14 mouse cellular contexts compared by ENCODE assay signal in genomic region chr17:5407030-5407429, GRCm38 (mm10). TPM values are rescaled to one million over a fixed set of nuclear protein-coding genes. Genes with fewer than 3 reads are reported as not detected.
DNase-seq lines count a peak whose midpoint lies in the region; ATAC-seq and TF ChIP-seq lines count a peak whose summit lies in the region.
"Had no signal": no experiment of that assay in that cellular context is flagged by ENCODE, and none has a peak within 500 bp of the region (broad histone marks: within the 10 kb centered on the region; RNA-seq: fewer than 3 reads in every experiment).

No protein-coding gene starts in this region.

- ATAC-seq in forebrain, embryonic 15.5 days (replicated peaks) = no peak
- ATAC-seq in kidney, embryonic 15.5 days (replicated peaks; ENCODE audit: low FRiP score) = no peak
- no peak for ATAC-seq in midbrain, postnatal 0 days (ENCODE audit: low FRiP score)
- ATAC-seq in midbrain, embryonic 14.5 days (ENCODE audit: low FRiP score, low TSS enrichment) = no peak
- ATAC-seq: intestine, postnatal 0 days had no signal

- H3K4me2 ChIP-seq in forebrain, embryonic 15.5 days (replicated peaks) = no peak overlapping the region
- peak overlapping the region; percentile 10; the same call in 1 of the 2 replicates for H3K4me2 ChIP-seq in kidney, embryonic 15.5 days
- no peak overlapping the region for H3K4me2 ChIP-seq in midbrain, postnatal 0 days (ENCODE audit: low read depth, low read length, poor library complexity, severe bottlenecking)
- H3K4me2 ChIP-seq in midbrain, embryonic 14.5 days (ENCODE audit: low read length) = no peak overlapping the region
- H3K4me2 ChIP-seq: embryonic facial prominence, embryonic 12.5 days; midbrain, embryonic 11.5 days had no signal

- TF ChIP-seq CTCF in midbrain, postnatal 0 days (IDR thresholded peaks at IDR 0.05) = no peak

- WGBS in forebrain, embryonic 15.5 days = 64% methylated on average over 6 of the region's 6 CpGs
- 84% methylated on average over 6 of the region's 6 CpGs for WGBS in forebrain, embryonic 10.5 days
- 73% methylated on average over 6 of the region's 6 CpGs for WGBS in kidney, embryonic 15.5 days
- 53% methylated on average over 6 of the region's 6 CpGs for whole genome bisulfite sequencing in midbrain, postnatal 0 days
- WGBS in midbrain, embryonic 14.5 days = 56% methylated on average over 6 of the region's 6 CpGs

- H3K4me1 ChIP-seq in forebrain, embryonic 15.5 days = peaks cover 5% of the 10 kb centered on the region
- H3K4me1 ChIP-seq in forebrain, embryonic 10.5 days = peaks cover 29% of the 10 kb centered on the region
- H3K4me1 ChIP-seq in kidney, embryonic 15.5 days = peaks cover 33% of the 10 kb centered on the region
- no peaks in the 10 kb centered on the region for H3K4me1 ChIP-seq in midbrain, postnatal 0 days (ENCODE audit: insufficient read depth, low read length)
- no peaks in the 10 kb centered on the region for H3K4me1 ChIP-seq in midbrain, embryonic 14.5 days (ENCODE audit: control insufficient read depth, insufficient read depth, low read length)

- no peak for DNase-seq in forebrain, embryonic 10.5 days (ENCODE audit: extremely low spot score, low spot score)
- DNase-seq in kidney, adult 18-20 months = no peak
- no peak for DNase-seq in midbrain, postnatal 0 days (ENCODE audit: low spot score)
- DNase-seq in midbrain, embryonic 14.5 days = no peak
- DNase-seq in adrenal gland, postnatal 36 days = no peak
- DNase-seq in retina, postnatal 1 day = no peak
- DNase-seq: adrenal gland, adult 8-10 months; cerebellum, adult 8-10 months; right cerebral cortex, adult 18-20 months had no signal

- H3K9me3 ChIP-seq in forebrain, embryonic 15.5 days = no peaks in the 10 kb centered on the region
- no peaks in the 10 kb centered on the region for H3K9me3 ChIP-seq in forebrain, embryonic 10.5 days
- no peaks in the 10 kb centered on the region for H3K9me3 ChIP-seq in kidney, embryonic 15.5 days (replicated peaks)
- no peaks in the 10 kb centered on the region for H3K9me3 ChIP-seq in midbrain, postnatal 0 days (ENCODE audit: low read length)
- H3K9me3 ChIP-seq in midbrain, embryonic 14.5 days (ENCODE audit: control insufficient read depth, low read length) = no peaks in the 10 kb centered on the region
- H3K9me3 ChIP-seq: embryonic facial prominence, embryonic 12.5 days had no signal

- 0 out of 2 replicates have a peak overlapping the region, but pooled peaks have one; percentile 29 for H3K27ac ChIP-seq in forebrain, embryonic 15.5 days (replicated peaks)
- H3K27ac ChIP-seq in forebrain, embryonic 10.5 days = no peak overlapping the region
- H3K27ac ChIP-seq in kidney, embryonic 15.5 days = no peak overlapping the region
- H3K27ac ChIP-seq in midbrain, postnatal 0 days (ENCODE audit: low read depth, low read length) = 0 out of 2 replicates have a peak overlapping the region, but pooled peaks have one; percentile 7
- no peak overlapping the region for H3K27ac ChIP-seq in midbrain, embryonic 14.5 days (replicated peaks; ENCODE audit: low read depth, low read length)
- H3K27ac ChIP-seq: embryonic facial prominence, embryonic 12.5 days had no signal

- no peak overlapping the region for H3K9ac ChIP-seq in forebrain, embryonic 15.5 days (replicated peaks)
- no peak overlapping the region for H3K9ac ChIP-seq in kidney, embryonic 15.5 days
- H3K9ac ChIP-seq in midbrain, postnatal 0 days (replicated peaks; ENCODE audit: low read length, poor library complexity, severe bottlenecking) = no peak overlapping the region
- H3K9ac ChIP-seq in midbrain, embryonic 14.5 days (replicated peaks; ENCODE audit: low read length) = no peak overlapping the region
- H3K9ac ChIP-seq: embryonic facial prominence, embryonic 12.5 days had no signal

- peaks cover 13% of the 10 kb centered on the region; the same call in 1 of the 2 replicates for H3K27me3 ChIP-seq in forebrain, embryonic 15.5 days
- H3K27me3 ChIP-seq in forebrain, embryonic 10.5 days (ENCODE audit: poor library complexity, severe bottlenecking) = peaks cover 43% of the 10 kb centered on the region
- H3K27me3 ChIP-seq in kidney, embryonic 15.5 days = peaks cover 20% of the 10 kb centered on the region; the same call in 1 of the 2 replicates
- 0 out of 2 replicates have a peak, but pooled peaks cover 7% of the 10 kb centered on the region for H3K27me3 ChIP-seq in midbrain, postnatal 0 days (ENCODE audit: insufficient read depth, low read length)
- H3K27me3 ChIP-seq in midbrain, embryonic 14.5 days (ENCODE audit: control insufficient read depth, insufficient read depth, low read length) = 0 out of 2 replicates have a peak, but pooled peaks cover 7% of the 10 kb centered on the region

- no peak overlapping the region for H3K4me3 ChIP-seq in forebrain, embryonic 15.5 days
- no peak overlapping the region for H3K4me3 ChIP-seq in forebrain, embryonic 10.5 days
- no peak overlapping the region for H3K4me3 ChIP-seq in kidney, embryonic 15.5 days (replicated peaks)
- no peak overlapping the region for H3K4me3 ChIP-seq in midbrain, postnatal 0 days (ENCODE audit: low read depth, low read length)
- no peak overlapping the region for H3K4me3 ChIP-seq in midbrain, embryonic 14.5 days (replicated peaks; ENCODE audit: low read depth, low read length)
- H3K4me3 ChIP-seq: embryonic facial prominence, embryonic 12.5 days had no signal

- H3K36me3 ChIP-seq in forebrain, embryonic 15.5 days = peaks cover 3% of the 10 kb centered on the region; the same call in 1 of the 2 replicates
- peaks cover 24% of the 10 kb centered on the region for H3K36me3 ChIP-seq in forebrain, embryonic 10.5 days (replicated peaks)
- peaks cover 22% of the 10 kb centered on the region for H3K36me3 ChIP-seq in kidney, embryonic 15.5 days
- no peaks in the 10 kb centered on the region; the same call in 1 of the 2 replicates for H3K36me3 ChIP-seq in midbrain, postnatal 0 days (ENCODE audit: insufficient read depth, low read length)
- peaks cover 8% of the 10 kb centered on the region; the same call in 1 of the 2 replicates for H3K36me3 ChIP-seq in midbrain, embryonic 14.5 days (ENCODE audit: control insufficient read depth, insufficient read depth, low read length)

RNA-seq across cellular contexts. Expression of gene Ldhal6b, which starts 11.5 kb away (rescaled TPM):
- not detected in 2 replicates for polyA plus RNA-seq in forebrain, embryonic 15.5 days (2015; fragmentation: Nextera tagmentation; extraction: Ambion mirVana)
- not detected in 2 replicates for polyA plus RNA-seq in forebrain, embryonic 10.5 days (2016; fragmentation: Nextera tagmentation; extraction: Ambion mirVana)
- not detected in 2 replicates for polyA plus RNA-seq in kidney, embryonic 15.5 days (2015; fragmentation: Nextera tagmentation; extraction: Ambion mirVana)
- total RNA-seq in midbrain, postnatal 0 days (2014; rRNA removed) = 0.19 and 0.55 TPM in 2 replicates
- 0.10 and 0.15 TPM in 2 replicates for polyA plus RNA-seq in midbrain, postnatal 0 days (2015; fragmentation: Nextera tagmentation; extraction: Ambion mirVana)
- polyA plus RNA-seq in midbrain, embryonic 14.5 days (2014; fragmentation: Nextera tagmentation; extraction: Ambion mirVana) = not detected in 2 replicates
- total RNA-seq in adrenal gland, postnatal 36 days (2021) = under 1 TPM; 0.82 to 0.89 TPM
- polyA plus RNA-seq: intestine, postnatal 0 days; midbrain, embryonic 11.5 days had no signal

RNA-seq across cellular contexts. Expression of gene Tmem242, which starts 33.0 kb away (rescaled TPM):
- polyA plus RNA-seq in forebrain, embryonic 15.5 days (2015; fragmentation: Nextera tagmentation; extraction: Ambion mirVana) = 98.6 and 98.9 TPM in 2 replicates
- 125 and 129 TPM in 2 replicates for polyA plus RNA-seq in forebrain, embryonic 10.5 days (2016; fragmentation: Nextera tagmentation; extraction: Ambion mirVana)
- polyA plus RNA-seq in kidney, embryonic 15.5 days (2015; fragmentation: Nextera tagmentation; extraction: Ambion mirVana) = 139 and 140 TPM in 2 replicates
- 61.4 and 75.8 TPM in 2 replicates for total RNA-seq in midbrain, postnatal 0 days (2014; rRNA removed)
- polyA plus RNA-seq in midbrain, postnatal 0 days (2015; fragmentation: Nextera tagmentation; extraction: Ambion mirVana) = 123 and 129 TPM in 2 replicates
- polyA plus RNA-seq in midbrain, embryonic 14.5 days (2014; fragmentation: Nextera tagmentation; extraction: Ambion mirVana) = 110 and 121 TPM in 2 replicates
- 100 to 1,000 TPM; 116 to 122 TPM for total RNA-seq in adrenal gland, postnatal 36 days (2021)

Comparison
In these comparisons a context has a peak if more than half of its experiments do, and no peak if none do; other contexts are left out.
1. H3K27ac ChIP-seq: peak in forebrain, embryonic 15.5 days (single experiment) and midbrain, postnatal 0 days (single experiment); none in forebrain, embryonic 10.5 days (single experiment), kidney, embryonic 15.5 days (single experiment) and midbrain, embryonic 14.5 days (single experiment).